Mouse (Mus musculus) MEL (cell line): Measurements from ENCODE around the gene Zc3hav1l. TPM values are rescaled to one million over a fixed set of nuclear protein-coding genes. Genes with fewer than 3 reads are reported as not detected.
A peak's percentile ranks its signal among the peaks of the same experiment; 100 is the strongest.

Experiments used
- DNase-seq: peaks from one replicate; pipeline ENCODE4 v3.0.0; 2011; ENCODE audit warnings: low read depth, low spot score
- H3K27ac ChIP-seq: 2 replicates; pipeline ENCODE4 v1.5.1; 2012; ENCODE audit warnings: low read depth, mild to moderate bottlenecking, control low read depth, low read length, moderate library complexity; ENCODE audit not compliant: control insufficient read depth
- H3K27me3 ChIP-seq, 2 experiments: fragments of 150-350 bp in 1 of 2; sonication (generic) in 1 of 2; 2 replicates each; pipeline ENCODE4 v1.6.1; 2012; ENCODE audit warnings: low read length in 2 of 2, mild to moderate bottlenecking in 2 of 2, improper control_type of control experiment in 1 of 2, moderate library complexity in 1 of 2; ENCODE audit not compliant: insufficient read depth in 2 of 2, control insufficient read depth in 1 of 2
- H3K36me3 ChIP-seq, 2 experiments: 2 replicates each; pipeline ENCODE4 v1.6.1; 2012 to 2014; ENCODE audit warnings: low read length in 2 of 2, improper control_type of control experiment in 1 of 2, inconsistent platforms in 1 of 2, mild to moderate bottlenecking in 1 of 2; ENCODE audit not compliant: insufficient read depth in 2 of 2, control insufficient read depth in 1 of 2
- H3K4me1 ChIP-seq, 2 experiments: fragments of 150-350 bp in 1 of 2; sonication (generic) in 1 of 2; 2 replicates each; pipeline ENCODE4 v1.6.1; 2012; ENCODE audit warnings: low read length in 2 of 2, improper control_type of control experiment in 1 of 2, mild to moderate bottlenecking in 1 of 2; ENCODE audit not compliant: insufficient read depth in 2 of 2, control insufficient read depth in 1 of 2
- H3K4me3 ChIP-seq, 2 experiments: fragments of 150-350 bp in 1 of 2; sonication (generic) in 1 of 2; 2 replicates each; pipeline ENCODE4 v1.5.1; 2012; ENCODE audit warnings: low read depth in 2 of 2, low read length in 2 of 2, mild to moderate bottlenecking in 2 of 2, moderate library complexity in 2 of 2, control low read depth in 1 of 2, improper control_type of control experiment in 1 of 2; ENCODE audit not compliant: control insufficient read depth in 1 of 2, insufficient read depth in 1 of 2
- H3K79me2 ChIP-seq: 2 replicates; pipeline ENCODE4 v1.6.1; 2012; ENCODE audit warnings: mild to moderate bottlenecking, low read length, moderate library complexity; ENCODE audit not compliant: control insufficient read depth, poor library complexity, insufficient read depth
- H3K9ac ChIP-seq: 2 replicates; pipeline ENCODE4 v1.6.1; 2012; ENCODE audit warnings: low read depth, mild to moderate bottlenecking, control low read depth, low read length, moderate library complexity; ENCODE audit not compliant: control insufficient read depth, poor library complexity, severe bottlenecking
- H3K9me3 ChIP-seq: fragments of 150-350 bp; sonication (generic); replicated peaks from 2 replicates; pipeline ENCODE4 v1.6.1; 2012; ENCODE audit warnings: mild to moderate bottlenecking, low read length, improper control_type of control experiment, moderate library complexity; ENCODE audit not compliant: insufficient read depth
- BHLHE40 ChIP-seq: IDR thresholded peaks from 2 replicates; pipeline ENCODE4 v1.6.1; 2012; ENCODE audit warnings: low read depth, mild to moderate bottlenecking, inconsistent platforms, low read length, improper control_type of control experiment, borderline replicate concordance
- CHD2 ChIP-seq: IDR thresholded peaks from 2 replicates; pipeline ENCODE4 v1.6.1; 2011; ENCODE audit warnings: low read length, improper control_type of control experiment
- CTCF ChIP-seq, 3 experiments: IDR thresholded peaks in 2 of 3; conservative IDR thresholded peaks in 1 of 3; 2 replicates each; pipeline ENCODE4 v1.5.1; 2011 to 2012; ENCODE audit warnings: low read length in 3 of 3, low read depth in 2 of 3, mild to moderate bottlenecking in 2 of 3, improper control_type of control experiment in 1 of 3, inconsistent platforms in 1 of 3, mixed read lengths in 1 of 3, moderate library complexity in 1 of 3; ENCODE audit not compliant: control insufficient read depth in 1 of 3, insufficient read depth in 1 of 3, poor library complexity in 1 of 3, severe bottlenecking in 1 of 3
- E2F4 ChIP-seq: IDR thresholded peaks from 2 replicates; pipeline ENCODE4 v1.6.1; 2011; ENCODE audit warnings: low read depth, low read length, improper control_type of control experiment, borderline replicate concordance
- ELF1 ChIP-seq: IDR thresholded peaks from 2 replicates; pipeline ENCODE4 v1.6.1; 2014; ENCODE audit warnings: low read depth, mild to moderate bottlenecking, inconsistent platforms, low read length, improper control_type of control experiment, moderate library complexity
- EP300 ChIP-seq, 2 experiments: IDR thresholded peaks; 2 replicates each; pipeline ENCODE4 v1.6.1; 2011; ENCODE audit warnings: improper control_type of control experiment in 2 of 2, low read length in 2 of 2, low read depth in 1 of 2, mild to moderate bottlenecking in 1 of 2
- GATA1 ChIP-seq: IDR thresholded peaks from 2 replicates; pipeline ENCODE4 v1.6.1; 2011; ENCODE audit warnings: low read depth, low read length, improper control_type of control experiment
- HCFC1 ChIP-seq: IDR thresholded peaks from 2 replicates; pipeline ENCODE4 v1.6.1; 2012; ENCODE audit warnings: low read depth, mild to moderate bottlenecking, inconsistent platforms, low read length, improper control_type of control experiment, moderate library complexity
- MAFK ChIP-seq: IDR thresholded peaks from 2 replicates; pipeline ENCODE4 v1.6.1; 2011; ENCODE audit warnings: low read depth, mild to moderate bottlenecking, low read length, improper control_type of control experiment, borderline replicate concordance
- MAZ ChIP-seq: IDR thresholded peaks from 2 replicates; pipeline ENCODE4 v1.6.1; 2012; ENCODE audit warnings: low read depth, mild to moderate bottlenecking, inconsistent platforms, low read length, improper control_type of control experiment
- MEF2A ChIP-seq: IDR thresholded peaks from 2 replicates; pipeline ENCODE4 v1.6.1; 2014; ENCODE audit warnings: low read depth, mild to moderate bottlenecking, inconsistent platforms, low read length, improper control_type of control experiment; ENCODE audit not compliant: poor library complexity, insufficient replicate concordance, severe bottlenecking; ENCODE audit errors: extremely low read depth
- MXI1 ChIP-seq: IDR thresholded peaks from 2 replicates; pipeline ENCODE4 v1.6.1; 2011; ENCODE audit warnings: mild to moderate bottlenecking, low read depth, low read length, improper control_type of control experiment
- MYB ChIP-seq: IDR thresholded peaks from 2 replicates; pipeline ENCODE4 v1.6.1; 2011; ENCODE audit warnings: mild to moderate bottlenecking, low read depth, low read length, improper control_type of control experiment
- MYC ChIP-seq: IDR thresholded peaks from 2 replicates; pipeline ENCODE4 v1.6.1; 2011; ENCODE audit warnings: low read depth, mild to moderate bottlenecking, low read length, improper control_type of control experiment, moderate library complexity
- NELFE ChIP-seq: IDR thresholded peaks from 2 replicates; pipeline ENCODE4 v1.6.1; 2011; ENCODE audit warnings: low read depth, low read length, improper control_type of control experiment
- NRF1 ChIP-seq: IDR thresholded peaks from 2 replicates; pipeline ENCODE4 v1.6.1; 2014; ENCODE audit warnings: low read depth, mild to moderate bottlenecking, inconsistent platforms, low read length, improper control_type of control experiment, moderate library complexity; ENCODE audit not compliant: poor library complexity, insufficient read depth, severe bottlenecking
- POLR2AphosphoS5 ChIP-seq: IDR thresholded peaks from 2 replicates; pipeline ENCODE4 v1.6.1; 2012; ENCODE audit warnings: low read depth, borderline replicate concordance, mild to moderate bottlenecking, inconsistent platforms, low read length, moderate library complexity, mixed read lengths
- RAD21 ChIP-seq: IDR thresholded peaks from 2 replicates; pipeline ENCODE4 v1.6.1; 2011; ENCODE audit warnings: mild to moderate bottlenecking, low read depth, low read length, improper control_type of control experiment
- TBP ChIP-seq: IDR thresholded peaks from 2 replicates; pipeline ENCODE4 v1.8.0; 2011; ENCODE audit warnings: low read depth, low read length, improper control_type of control experiment
- UBTF ChIP-seq: IDR thresholded peaks from 2 replicates; pipeline ENCODE4 v1.6.1; 2012; ENCODE audit warnings: low read depth, mild to moderate bottlenecking, inconsistent platforms, low read length, improper control_type of control experiment, moderate library complexity, borderline replicate concordance; ENCODE audit not compliant: insufficient read depth
- USF2 ChIP-seq, 2 experiments: IDR thresholded peaks; 2 replicates each; pipeline ENCODE4 v1.6.1; 2011 to 2012; ENCODE audit warnings: improper control_type of control experiment in 2 of 2, low read length in 2 of 2, borderline replicate concordance in 1 of 2, inconsistent platforms in 1 of 2, low read depth in 1 of 2, mild to moderate bottlenecking in 1 of 2; ENCODE audit not compliant: insufficient read depth in 1 of 2
- ZC3H11A ChIP-seq: IDR thresholded peaks from 2 replicates; pipeline ENCODE4 v1.6.1; 2012; ENCODE audit warnings: low read depth, mild to moderate bottlenecking, inconsistent platforms, low read length, improper control_type of control experiment
- ZKSCAN1 ChIP-seq: IDR thresholded peaks from 2 replicates; pipeline ENCODE4 v1.6.1; 2012; ENCODE audit warnings: low read depth, mild to moderate bottlenecking, inconsistent platforms, low read length, improper control_type of control experiment, moderate library complexity
- ZMIZ1 ChIP-seq: IDR thresholded peaks from 2 replicates; pipeline ENCODE4 v1.6.1; 2012; ENCODE audit warnings: low read depth, mild to moderate bottlenecking, inconsistent platforms, low read length, improper control_type of control experiment, moderate library complexity
- ZNF384 ChIP-seq: IDR thresholded peaks from 2 replicates; pipeline ENCODE4 v1.6.1; 2012; ENCODE audit warnings: low read depth, mild to moderate bottlenecking, inconsistent platforms, low read length, improper control_type of control experiment
- polyA plus RNA-seq, 2 experiments: library from polyadenylated mRNA; stranded (reverse) in 1 of 2; unstranded in 1 of 2; fragments of >175 nt in 1 of 2; fragments of >200 nt in 1 of 2; gene quantifications; 2 replicates each; pipeline versions ENCODE4 v1.2.1 to v1.2.4; 2012; ENCODE audit warnings: low replicate concordance in 2 of 2, low read depth in 1 of 2; ENCODE audit not compliant: insufficient read length in 2 of 2, insufficient read depth in 1 of 2, missing spikeins in 1 of 2
- total RNA-seq: library from RNA; depleted of rRNA; stranded (reverse); fragments of 300-350 nt; gene quantifications from 2 replicates; pipeline ENCODE4 v1.2.3, GENCODE M21; 2012

Gene Zc3hav1l
- total and polyA plus RNA-seq, 3 experiments, result 2.0 to 5.8 TPM; not detected in 1

GRCm38 (mm10) chr6:38320621-38321020 lies 21.6 kb upstream of the Zc3hav1l start:
- DNase-seq, result peak; percentile 84
- H3K9me3 ChIP-seq, result no peaks in the 10 kb centered on the region; the same call in 1 of the 2 replicates
- TF ChIP-seq MYC (no peak), ZC3H11A (no peak), MXI1 (no peak), MEF2A (no peak), EP300 (IDR thresholded peaks at IDR 0.05; ENCODE audit: low read depth in 1 of 2, low read length in 2 of 2) (peak; percentile 48 to 67; a peak in 3 of 4 replicates), RAD21 (no peak), ZNF384 (0 out of 2 replicates have a peak, but pooled peaks have one; percentile 24), USF2 (IDR thresholded peaks at IDR 0.05; ENCODE audit: borderline replicate concordance in 1 of 2, insufficient read depth in 1 of 2, low read depth in 1 of 2, low read length in 2 of 2) (no peak), HCFC1 (no peak), NELFE (no peak), CTCF (IDR thresholded peaks at IDR 0.05 in 2 of 3, conservative IDR thresholded peaks at IDR 0.05 in 1 of 3; ENCODE audit: control insufficient read depth in 1 of 3, insufficient read depth in 1 of 3, low read depth in 2 of 3, low read length in 3 of 3, poor library complexity in 1 of 3, severe bottlenecking in 1 of 3) (no peak), UBTF (no peak), E2F4 (peak; percentile 73; the same call in 1 of the 2 replicates), POLR2AphosphoS5 (no peak), MAZ (peak; percentile 80), ELF1 (no peak), CHD2 (no peak), BHLHE40 (no peak), MAFK (no peak), MYB (no peak), NRF1 (no peak), TBP (no peak), GATA1 (peak; percentile 76), ZMIZ1 (no peak), ZKSCAN1 (no peak)
- peaks cover 0 to 2% of the 10 kb centered on the region in 2 experiments; a peak in 1 of 4 replicates for H3K4me1 ChIP-seq
- H3K9ac ChIP-seq, result no peak overlapping the region
- no peaks in the 10 kb centered on the region for H3K27me3 ChIP-seq
- H3K36me3 ChIP-seq, result peaks cover 2 to 79% of the 10 kb centered on the region in 2 experiments
- peak overlapping the region; percentile 29 for H3K27ac ChIP-seq
- no peak overlapping the region for H3K4me3 ChIP-seq
- H3K79me2 ChIP-seq, result 0 out of 2 replicates have a peak, but pooled peaks cover 2% of the 10 kb centered on the region
